Comparison of ENCODE assay signal across 10 mouse cellular contexts in the genomic region with DNA sequence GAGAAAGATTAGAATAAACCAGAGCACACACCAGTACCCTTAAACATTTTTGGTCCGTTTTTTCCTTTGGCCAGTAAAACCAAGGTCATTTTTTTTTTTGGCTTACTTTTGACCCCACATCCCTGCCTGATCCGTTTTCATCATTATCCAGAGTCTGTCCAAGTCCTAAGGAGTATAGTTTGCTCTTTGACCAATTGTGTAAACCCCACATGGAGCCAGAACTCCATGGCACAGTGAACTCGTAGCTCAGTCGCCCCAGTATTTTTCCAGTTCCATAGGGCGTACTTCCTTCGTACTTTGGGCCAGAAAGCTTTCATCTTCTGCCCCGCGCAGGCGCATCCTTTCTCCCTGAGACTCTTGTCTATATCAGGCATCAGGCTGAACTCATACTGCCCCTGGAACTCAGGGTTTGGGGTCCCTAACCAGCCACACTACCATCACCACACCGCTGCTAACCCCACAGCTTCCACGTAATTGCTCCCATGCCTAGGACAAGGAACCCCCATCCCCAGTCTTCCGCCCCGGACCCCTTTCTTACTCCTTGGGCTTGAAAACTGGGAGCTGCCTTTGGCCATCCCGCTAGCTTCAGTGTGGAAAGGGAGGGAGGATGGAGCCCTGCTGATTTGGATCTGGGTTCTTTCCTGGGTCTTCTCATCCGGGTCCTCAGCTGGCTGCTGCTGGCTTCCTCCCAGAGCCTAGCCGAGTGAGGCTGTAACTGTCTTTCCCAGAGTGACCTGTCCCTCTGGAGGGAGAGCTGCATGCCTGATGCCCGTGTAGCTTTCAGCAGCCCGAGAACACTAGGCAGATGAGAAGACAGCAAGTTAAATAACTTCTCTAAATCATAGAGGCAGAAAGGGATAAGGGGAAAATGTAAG. TPM values are rescaled to one million over a fixed set of nuclear protein-coding genes. Genes with fewer than 3 reads are reported as not detected.
A peak's percentile ranks its signal among the peaks of the same experiment; 100 is the strongest.
DNase-seq lines count a peak whose midpoint lies in the region; ATAC-seq and TF ChIP-seq lines count a peak whose summit lies in the region.
"Had no signal": no experiment of that assay in that cellular context is flagged by ENCODE, and none has a peak within 500 bp of the region (broad histone marks: within the 10 kb centered on the region; RNA-seq: fewer than 3 reads in every experiment).

No protein-coding gene starts in this region.

- TF ChIP-seq POLR2A in ES-Bruce4 (IDR thresholded peaks at IDR 0.05; ENCODE audit: insufficient read depth, low read length) = no peak

- no peak overlapping the region for H3K27ac ChIP-seq in ES-Bruce4 (ENCODE audit: insufficient read depth, low read length)
- no peak overlapping the region for H3K27ac ChIP-seq in forebrain, embryonic 14.5 days (ENCODE audit: low read depth, low read length)
- H3K27ac ChIP-seq in midbrain, embryonic 12.5 days (replicated peaks) = no peak overlapping the region
- H3K27ac ChIP-seq in stomach, postnatal 0 days (replicated peaks) = no peak overlapping the region

- no peak for TF ChIP-seq EP300 in ES-Bruce4 (IDR thresholded peaks at IDR 0.05; ENCODE audit: insufficient read depth, low read depth, low read length)
- TF ChIP-seq EP300 in stomach, postnatal 0 days (optimal IDR thresholded peaks at IDR 0.05) = no peak

- WGBS in forebrain, embryonic 14.5 days = 29% methylated on average over 18 of the region's 18 CpGs
- 18% methylated on average over 18 of the region's 18 CpGs for WGBS in midbrain, embryonic 12.5 days
- WGBS in stomach, postnatal 0 days = 55% methylated on average over 18 of the region's 18 CpGs

- H3K27me3 ChIP-seq in E14TG2a.4 (ENCODE audit: insufficient read depth, low read length) = peaks cover 47% of the 10 kb centered on the region
- no peaks in the 10 kb centered on the region for H3K27me3 ChIP-seq in ES-Bruce4 (ENCODE audit: control insufficient read depth, insufficient read depth, low read length, poor library complexity, severe bottlenecking)
- H3K27me3 ChIP-seq in forebrain, embryonic 14.5 days (replicated peaks; ENCODE audit: control insufficient read depth, insufficient read depth, low read length) = no peaks in the 10 kb centered on the region
- peaks cover 28% of the 10 kb centered on the region for H3K27me3 ChIP-seq in midbrain, embryonic 12.5 days
- no peaks in the 10 kb centered on the region for H3K27me3 ChIP-seq in stomach, postnatal 0 days (ENCODE audit: control insufficient read depth, insufficient read depth, low read length)

- no peaks in the 10 kb centered on the region for H3K9me3 ChIP-seq in E14TG2a.4 (ENCODE audit: low read length)
- no peaks in the 10 kb centered on the region for H3K9me3 ChIP-seq in ES-Bruce4 (replicated peaks; ENCODE audit: control insufficient read depth, insufficient read depth, low read length, poor library complexity, severe bottlenecking)
- H3K9me3 ChIP-seq in forebrain, embryonic 14.5 days (replicated peaks; ENCODE audit: control insufficient read depth, low read length) = no peaks in the 10 kb centered on the region
- H3K9me3 ChIP-seq in midbrain, embryonic 12.5 days = no peaks in the 10 kb centered on the region
- no peaks in the 10 kb centered on the region for H3K9me3 ChIP-seq in stomach, postnatal 0 days (ENCODE audit: control insufficient read depth, low read length)

- TF ChIP-seq CTCF in E14TG2a.4 (conservative IDR thresholded peaks at IDR 0.05; ENCODE audit: low read length) (no peak), ES-Bruce4 (IDR thresholded peaks at IDR 0.05; ENCODE audit: low read depth, low read length) (no peak)
- no peak for TF ChIP-seq CTCF in stomach, postnatal 0 days (IDR thresholded peaks at IDR 0.05; ENCODE audit: low read depth)

- H3K4me3 ChIP-seq in E14TG2a.4 (replicated peaks; ENCODE audit: low read length) (peak overlapping the region; percentile 60), ES-Bruce4 (ENCODE audit: low read depth, low read length) (peak overlapping the region; percentile 8; the same call in 1 of the 2 replicates)
- no peak overlapping the region for H3K4me3 ChIP-seq in forebrain, embryonic 14.5 days (ENCODE audit: low read depth, low read length)
- H3K4me3 ChIP-seq in midbrain, embryonic 12.5 days = no peak overlapping the region
- no peak overlapping the region for H3K4me3 ChIP-seq in stomach, postnatal 0 days (ENCODE audit: low read depth, low read length)

- H3K36me3 ChIP-seq in E14TG2a.4 (ENCODE audit: insufficient read depth, low read length) = no peaks in the 10 kb centered on the region
- H3K36me3 ChIP-seq in ES-Bruce4 (ENCODE audit: control insufficient read depth, insufficient read depth, low read length, poor library complexity, severe bottlenecking) = no peaks in the 10 kb centered on the region
- 0 out of 2 replicates have a peak, but pooled peaks cover 4% of the 10 kb centered on the region for H3K36me3 ChIP-seq in forebrain, embryonic 14.5 days (ENCODE audit: control insufficient read depth, insufficient read depth, low read length)
- no peaks in the 10 kb centered on the region for H3K36me3 ChIP-seq in midbrain, embryonic 12.5 days
- peaks cover under 1% of the 10 kb centered on the region; the same call in 1 of the 2 replicates for H3K36me3 ChIP-seq in stomach, postnatal 0 days (ENCODE audit: control insufficient read depth, insufficient read depth, low read length)

- DNase-seq in forebrain, embryonic 14.5 days (ENCODE audit: low spot score) = no peak
- no peak for DNase-seq in ovary, adult 18-20 months (ENCODE audit: low spot score)
- no peak for DNase-seq in layer of hippocampus, adult 18-20 months (ENCODE audit: low spot score in 2 of 2)
- DNase-seq in testis, postnatal 10 days (ENCODE audit: low spot score) = no peak
- DNase-seq in stomach, postnatal 0 days (ENCODE audit: low spot score) = no peak
- DNase-seq: adrenal gland, adult 8-10 months had no signal

- no peak for ATAC-seq in forebrain, embryonic 14.5 days
- ATAC-seq in midbrain, embryonic 12.5 days (ENCODE audit: low FRiP score, low read depth) = no peak
- no peak for ATAC-seq in stomach, postnatal 0 days (ENCODE audit: low FRiP score, low TSS enrichment)
- ATAC-seq: intestine, postnatal 0 days had no signal

- peak overlapping the region; percentile 15; the same call in 1 of the 2 replicates for H3K4me2 ChIP-seq in forebrain, embryonic 14.5 days (ENCODE audit: low read length)
- H3K4me2 ChIP-seq in midbrain, embryonic 12.5 days (replicated peaks) = peak overlapping the region; percentile 41
- H3K4me2 ChIP-seq in stomach, postnatal 0 days (replicated peaks; ENCODE audit: low read depth) = no peak overlapping the region

- H3K4me1 ChIP-seq in E14TG2a.4 (replicated peaks; ENCODE audit: low read depth, low read length) (peaks cover 33% of the 10 kb centered on the region), ES-Bruce4 (ENCODE audit: control insufficient read depth, insufficient read depth, low read length) (peaks cover 1% of the 10 kb centered on the region)
- H3K4me1 ChIP-seq in forebrain, embryonic 14.5 days (ENCODE audit: control insufficient read depth, insufficient read depth, low read length) = no peaks in the 10 kb centered on the region
- H3K4me1 ChIP-seq in midbrain, embryonic 12.5 days = peaks cover 18% of the 10 kb centered on the region
- no peaks in the 10 kb centered on the region for H3K4me1 ChIP-seq in stomach, postnatal 0 days (replicated peaks; ENCODE audit: control insufficient read depth, insufficient read depth)

- H3K9ac ChIP-seq in ES-Bruce4 (ENCODE audit: low read depth, poor library complexity, severe bottlenecking) = 0 out of 2 replicates have a peak overlapping the region, but pooled peaks have one; percentile 4
- H3K9ac ChIP-seq in forebrain, embryonic 14.5 days (ENCODE audit: low read length) = peak overlapping the region; percentile 40; the same call in 1 of the 2 replicates
- peak overlapping the region; percentile 46 for H3K9ac ChIP-seq in midbrain, embryonic 12.5 days (replicated peaks)
- no peak overlapping the region for H3K9ac ChIP-seq in stomach, postnatal 0 days (ENCODE audit: low read length)

RNA-seq across cellular contexts. Expression of a gene that starts 58.0 kb away (rescaled TPM):
- 14.0 and 14.7 TPM in 2 replicates for polyA plus RNA-seq in ES-Bruce4 (2011; ENCODE audit: insufficient read depth, insufficient read length, low read depth, missing spikeins)
- 14.2 and 18.8 TPM in 2 replicates for polyA plus RNA-seq in forebrain, embryonic 14.5 days (2014; fragmentation: Nextera tagmentation; extraction: Ambion mirVana)
- 29.1 and 30.4 TPM in 2 replicates for polyA plus RNA-seq in midbrain, embryonic 12.5 days (2016; fragmentation: Nextera tagmentation; extraction: Ambion mirVana)
- total RNA-seq in layer of hippocampus, adult 18-20 months (2021) = 10 to 100 TPM; 21.9 to 25.9 TPM
- 6.8 and 7.8 TPM in 2 replicates for polyA plus RNA-seq in stomach, postnatal 0 days (2015; fragmentation: Nextera tagmentation; extraction: Ambion mirVana)

Comparison
In these comparisons a context has a peak if more than half of its experiments do, and no peak if none do; other contexts are left out.
1. H3K4me3 ChIP-seq: peak in E14TG2a.4 (single experiment) and ES-Bruce4 (single experiment); none in forebrain, embryonic 14.5 days (single experiment), midbrain, embryonic 12.5 days (single experiment) and stomach, postnatal 0 days (single experiment).